Mouse (Mus musculus): ENCODE measurements around the gene Nutf2. TPM values are rescaled to one million over a fixed set of nuclear protein-coding genes. Genes with fewer than 3 reads are reported as not detected.

The Nutf2 gene
- polyA plus RNA-seq, 1 experiment from 2014 or later: 221 TPM

DNA sequence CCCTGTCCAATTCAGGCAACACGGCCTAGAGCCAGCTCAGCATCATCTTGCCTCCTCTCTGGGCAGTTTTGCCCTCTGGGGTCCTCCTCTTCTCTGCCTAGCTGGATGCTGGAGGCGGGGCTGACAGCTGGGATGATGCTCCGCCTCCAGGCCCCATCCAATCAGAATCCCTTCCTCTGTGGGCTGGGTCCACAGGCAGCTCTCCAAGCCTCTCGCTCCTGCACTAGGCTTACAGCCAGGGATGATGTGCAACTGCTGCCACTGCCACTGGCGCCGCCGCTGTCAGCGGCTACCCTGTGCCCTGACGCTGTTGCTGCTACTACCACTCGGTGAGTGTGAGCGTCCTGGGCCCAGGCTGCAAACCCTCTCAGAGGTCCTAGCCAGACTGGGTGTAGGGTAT lies 33.0 kb downstream of the Nutf2 start, which contains the start of gene Nrn1l:
Gene Nrn1l, plus strand, starts transcription at position 229 of the 400 bp plus-strand sequence.
- no peaks in the 10 kb centered on the region for H3K27me3 ChIP-seq (ENCODE audit: control insufficient read depth, insufficient read depth, low read length)
- H3K27ac ChIP-seq (replicated peaks; ENCODE audit: low read depth, low read length): no peak within 1 kb of the TSS
- H3K9ac ChIP-seq (replicated peaks; ENCODE audit: low read length): peak within 1 kb of the TSS; percentile 17; the same call in 1 of the 2 replicates
- ATAC-seq (ENCODE audit: low FRiP score, low TSS enrichment) (peak; percentile 86), DNase-seq (peak; percentile 81)
- 0 out of 2 replicates have a peak, but pooled peaks cover 7% of the 10 kb centered on the region for H3K4me1 ChIP-seq (ENCODE audit: control insufficient read depth, insufficient read depth, low read length)
- WGBS: 4% methylated on average over 11 of the region's 11 CpGs
- peaks cover 59% of the 10 kb centered on the region for H3K36me3 ChIP-seq (ENCODE audit: control insufficient read depth, insufficient read depth, low read length)
- no peaks in the 10 kb centered on the region for H3K9me3 ChIP-seq (ENCODE audit: control insufficient read depth, low read length)
- H3K4me2 ChIP-seq (ENCODE audit: low read length): peak within 1 kb of the TSS; percentile 32
- H3K4me3 ChIP-seq (replicated peaks; ENCODE audit: low read depth, low read length): no peak within 1 kb of the TSS

DNA sequence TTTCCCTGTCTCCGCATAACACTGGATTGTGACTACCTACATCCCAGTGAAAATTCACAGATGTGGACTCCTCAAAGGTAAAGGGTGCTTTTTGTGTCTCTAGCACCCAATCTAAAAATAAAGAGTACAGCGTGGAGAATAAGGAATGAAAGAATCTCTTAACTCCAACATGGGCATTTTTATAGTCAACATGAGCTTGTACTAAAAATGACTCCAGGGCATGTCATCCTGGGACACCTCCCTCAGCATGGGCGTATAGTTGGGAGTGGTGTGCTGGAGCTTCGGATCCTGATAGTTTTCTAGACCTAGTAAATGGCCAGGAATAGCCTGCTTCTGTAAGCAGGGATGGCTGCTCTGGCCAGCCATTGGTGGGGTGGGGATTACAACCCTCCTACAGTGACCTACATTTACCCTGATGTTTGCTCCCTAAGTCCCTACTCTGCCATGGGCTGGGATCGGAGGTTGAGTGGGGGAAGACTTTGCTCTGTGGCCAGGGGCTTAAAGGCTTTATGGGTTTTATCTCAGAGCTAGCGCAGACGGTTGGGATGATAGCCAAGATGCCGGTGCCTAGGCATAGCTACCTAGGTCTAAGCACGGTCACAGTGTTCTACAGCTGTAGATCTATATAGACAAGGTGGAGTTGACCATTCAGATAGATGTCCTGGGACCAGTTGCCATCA lies 37.6 kb downstream of the Nutf2 start:
- no peak for DNase-seq

DNA sequence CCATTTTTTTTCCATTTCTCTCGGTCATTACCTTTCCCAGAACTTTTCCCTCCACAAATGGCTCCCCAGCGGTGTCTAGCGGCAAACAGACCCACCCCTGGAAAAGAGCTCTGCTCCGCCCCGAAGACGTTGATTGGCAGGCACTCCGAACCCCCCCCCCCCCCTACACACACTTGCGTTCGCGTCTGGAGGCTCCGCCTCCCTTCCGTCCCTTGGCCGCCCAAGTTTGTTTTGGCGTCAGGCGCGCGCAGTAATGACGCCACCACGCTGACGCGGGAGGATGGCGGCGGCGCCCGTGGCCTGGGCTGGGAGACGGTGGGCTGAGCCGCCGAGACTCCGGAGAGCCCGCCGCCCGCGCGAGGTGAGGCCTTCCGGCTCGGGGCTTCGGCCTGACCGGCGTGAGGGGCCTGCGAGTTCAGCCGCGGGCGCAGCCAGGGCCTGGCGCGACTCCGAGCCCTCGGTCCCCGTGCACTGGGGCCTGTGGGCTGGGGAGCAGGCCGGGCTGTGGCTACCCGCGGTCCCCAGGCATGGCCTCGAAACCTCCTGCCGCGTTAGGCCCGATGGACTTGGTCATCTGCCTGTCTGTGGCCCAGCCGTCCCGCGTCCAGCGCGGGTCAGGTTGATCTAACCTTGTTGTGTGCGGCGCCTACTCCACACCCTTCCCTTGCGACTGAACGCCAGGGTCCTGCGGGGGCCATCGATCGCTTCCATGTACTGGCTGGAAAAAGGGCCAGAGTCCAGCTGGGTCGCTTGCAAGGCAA lies 40.0 kb downstream of the Nutf2 start, which contains the start of gene Pskh1:
Gene Pskh1, plus strand, starts transcription at position 262 of the 761 bp plus-strand sequence.
- H3K9ac ChIP-seq (replicated peaks; ENCODE audit: low read length): peak within 1 kb of the TSS; percentile 98
- H3K4me1 ChIP-seq (ENCODE audit: control insufficient read depth, insufficient read depth, low read length): peaks cover 6% of the 10 kb centered on the region
- H3K36me3 ChIP-seq (ENCODE audit: control insufficient read depth, insufficient read depth, low read length): 0 out of 2 replicates have a peak, but pooled peaks cover under 1% of the 10 kb centered on the region
- DNase-seq (peak; percentile 97), ATAC-seq (ENCODE audit: low FRiP score, low TSS enrichment) (peak; percentile 94)
- H3K27ac ChIP-seq (replicated peaks; ENCODE audit: low read depth, low read length): peak within 1 kb of the TSS; percentile 91
- H3K9me3 ChIP-seq (ENCODE audit: control insufficient read depth, low read length): no peaks in the 10 kb centered on the region
- WGBS: under 1% methylated on average over 68 of the region's 68 CpGs
- peak within 1 kb of the TSS; percentile 89 for H3K4me2 ChIP-seq (ENCODE audit: low read length)
- H3K4me3 ChIP-seq (replicated peaks; ENCODE audit: low read depth, low read length): peak within 1 kb of the TSS; percentile 89
- H3K27me3 ChIP-seq (ENCODE audit: control insufficient read depth, insufficient read depth, low read length): no peaks in the 10 kb centered on the region

More for the DNA sequence above, 37.6 kb downstream of the Nutf2 start:
- no peaks in the 10 kb centered on the region for H3K9me3 ChIP-seq (ENCODE audit: control insufficient read depth, low read length)
- WGBS: 81% methylated on average over 9 of the region's 9 CpGs
- H3K4me1 ChIP-seq (ENCODE audit: control insufficient read depth, insufficient read depth, low read length): peaks cover 13% of the 10 kb centered on the region
- no peak overlapping the region for H3K9ac ChIP-seq (replicated peaks; ENCODE audit: low read length)
- H3K36me3 ChIP-seq (ENCODE audit: control insufficient read depth, insufficient read depth, low read length): peaks cover 13% of the 10 kb centered on the region
- no peak overlapping the region for H3K27ac ChIP-seq (replicated peaks; ENCODE audit: low read depth, low read length)
- ATAC-seq (ENCODE audit: low FRiP score, low TSS enrichment): no peak
- no peak overlapping the region for H3K4me3 ChIP-seq (replicated peaks; ENCODE audit: low read depth, low read length)
- H3K27me3 ChIP-seq (ENCODE audit: control insufficient read depth, insufficient read depth, low read length): no peaks in the 10 kb centered on the region
- no peak overlapping the region for H3K4me2 ChIP-seq (ENCODE audit: low read length)

DNA sequence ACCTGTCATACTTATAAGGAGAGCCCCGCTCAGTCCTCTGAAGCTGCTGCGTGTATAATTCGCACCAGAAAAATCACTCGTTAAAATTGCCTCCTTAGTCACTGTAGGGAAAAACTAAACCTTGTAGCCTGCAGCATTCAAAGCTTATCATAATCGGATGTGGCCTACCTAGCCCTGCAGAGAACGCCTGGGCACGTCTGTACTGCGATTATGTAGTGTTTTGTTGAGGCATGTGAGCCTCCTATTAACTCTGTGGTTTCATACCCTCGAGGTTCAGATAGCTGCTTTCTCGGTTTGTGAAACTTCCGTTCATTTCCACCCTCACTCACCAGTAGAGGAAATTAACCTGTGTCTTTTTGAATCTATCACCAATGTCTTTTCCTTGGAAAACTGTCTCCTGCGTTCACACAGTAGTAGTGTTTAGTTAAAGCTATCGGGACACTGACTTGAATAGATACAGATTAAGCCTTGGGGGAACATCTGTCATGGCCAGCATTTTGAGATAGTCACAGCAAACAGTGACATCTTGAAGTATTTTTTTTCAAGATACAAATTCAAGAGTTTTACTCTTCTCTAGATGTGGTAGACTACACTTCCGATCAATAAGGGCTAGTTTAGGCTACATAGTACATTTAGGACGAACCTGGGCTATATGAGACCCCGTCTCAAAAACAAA lies 40.7 kb downstream of the Nutf2 start:
- H3K27ac ChIP-seq (replicated peaks; ENCODE audit: low read depth, low read length): peak overlapping the region; percentile 91
- peak overlapping the region; percentile 89 for H3K4me2 ChIP-seq (ENCODE audit: low read length)
- H3K9ac ChIP-seq (replicated peaks; ENCODE audit: low read length): peak overlapping the region; percentile 98
- no peak for ATAC-seq (ENCODE audit: low FRiP score, low TSS enrichment)
- no peaks in the 10 kb centered on the region for H3K36me3 ChIP-seq (ENCODE audit: control insufficient read depth, insufficient read depth, low read length)
- H3K9me3 ChIP-seq (ENCODE audit: control insufficient read depth, low read length): no peaks in the 10 kb centered on the region
- peak overlapping the region; percentile 89 for H3K4me3 ChIP-seq (replicated peaks; ENCODE audit: low read depth, low read length)
- no peaks in the 10 kb centered on the region for H3K27me3 ChIP-seq (ENCODE audit: control insufficient read depth, insufficient read depth, low read length)
- WGBS: 39% methylated on average over 16 of the region's 16 CpGs
- peaks cover 6% of the 10 kb centered on the region for H3K4me1 ChIP-seq (ENCODE audit: control insufficient read depth, insufficient read depth, low read length)
- DNase-seq: no peak

DNA sequence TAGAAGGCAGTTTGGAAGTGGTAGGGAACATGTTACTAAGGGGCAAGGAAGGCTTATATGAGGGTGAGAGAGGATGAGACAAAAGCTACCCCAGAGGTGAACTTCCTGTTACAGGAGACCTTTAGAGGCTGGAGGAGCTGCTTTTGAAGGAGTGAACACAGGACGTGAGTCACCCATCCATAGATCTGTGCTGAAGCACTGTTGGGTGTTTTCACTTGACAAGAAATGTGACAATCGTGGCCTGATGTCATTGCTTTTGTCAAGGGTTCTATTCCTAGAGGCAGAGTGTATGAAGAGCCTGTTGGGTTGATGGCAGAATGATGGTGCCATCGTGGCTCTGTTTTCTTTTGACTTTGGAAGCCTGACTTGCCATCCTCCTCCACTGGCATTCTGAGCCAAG lies 59.0 kb downstream of the Nutf2 start:
- no peak overlapping the region for H3K4me2 ChIP-seq (ENCODE audit: low read length)
- peaks cover 21% of the 10 kb centered on the region; the same call in 1 of the 2 replicates for H3K36me3 ChIP-seq (ENCODE audit: control insufficient read depth, insufficient read depth, low read length)
- ATAC-seq (ENCODE audit: low FRiP score, low TSS enrichment): no peak
- no peaks in the 10 kb centered on the region for H3K27me3 ChIP-seq (ENCODE audit: control insufficient read depth, insufficient read depth, low read length)
- H3K9ac ChIP-seq (replicated peaks; ENCODE audit: low read length): no peak overlapping the region
- H3K9me3 ChIP-seq (ENCODE audit: control insufficient read depth, low read length): no peaks in the 10 kb centered on the region
- H3K4me1 ChIP-seq (ENCODE audit: control insufficient read depth, insufficient read depth, low read length): no peaks in the 10 kb centered on the region
- WGBS: 93% methylated on average over 3 of the region's 3 CpGs
- DNase-seq: no peak
- H3K4me3 ChIP-seq (replicated peaks; ENCODE audit: low read depth, low read length): no peak overlapping the region
- no peak overlapping the region for H3K27ac ChIP-seq (replicated peaks; ENCODE audit: low read depth, low read length)

DNA sequence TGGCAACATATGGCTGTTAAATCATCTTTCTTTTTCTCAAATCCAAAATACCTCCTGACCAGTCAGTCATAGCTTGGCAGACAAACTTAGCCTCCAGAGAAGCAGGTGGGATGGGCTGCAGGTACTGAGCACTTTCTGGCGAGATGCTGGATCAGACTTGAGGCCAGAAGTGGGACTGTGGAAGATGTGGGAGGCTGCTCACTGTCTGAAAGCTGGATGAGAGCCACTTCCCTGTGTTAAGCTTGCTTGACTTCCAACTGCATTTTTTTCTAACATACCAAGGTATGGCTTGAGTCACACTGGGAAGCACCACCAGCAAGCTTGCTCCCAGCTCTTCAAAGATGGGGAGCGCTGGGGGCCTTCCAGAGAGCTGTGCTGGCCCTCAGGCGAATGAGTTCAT lies 64.7 kb downstream of the Nutf2 start:
- DNase-seq (no peak), ATAC-seq (ENCODE audit: low FRiP score, low TSS enrichment) (no peak)
- no peaks in the 10 kb centered on the region for H3K9me3 ChIP-seq (ENCODE audit: control insufficient read depth, low read length)
- H3K4me2 ChIP-seq (ENCODE audit: low read length): no peak overlapping the region
- H3K9ac ChIP-seq (replicated peaks; ENCODE audit: low read length): no peak overlapping the region
- 79% methylated on average over 3 of the region's 3 CpGs for WGBS
- H3K27ac ChIP-seq (replicated peaks; ENCODE audit: low read depth, low read length): no peak overlapping the region
- no peaks in the 10 kb centered on the region for H3K27me3 ChIP-seq (ENCODE audit: control insufficient read depth, insufficient read depth, low read length)
- H3K36me3 ChIP-seq (ENCODE audit: control insufficient read depth, insufficient read depth, low read length): peaks cover 6% of the 10 kb centered on the region
- no peaks in the 10 kb centered on the region for H3K4me1 ChIP-seq (ENCODE audit: control insufficient read depth, insufficient read depth, low read length)
- H3K4me3 ChIP-seq (replicated peaks; ENCODE audit: low read depth, low read length): no peak overlapping the region

Other genes with a start within 250 kb of the Nutf2 start
- 75.7 and 96.9 TPM in 2 replicates for gene Ctcf, start 224.0 kb upstream of the Nutf2 start, polyA plus RNA-seq (2014; fragmentation: Nextera tagmentation; extraction: Ambion mirVana)
- gene Agrp, start 223.2 kb upstream of the Nutf2 start, polyA plus RNA-seq (2014; fragmentation: Nextera tagmentation; extraction: Ambion mirVana): 0.82 and 1.1 TPM in 2 replicates
- 17.8 and 18.0 TPM in 2 replicates for gene Carmil2, start 174.3 kb upstream of the Nutf2 start, polyA plus RNA-seq (2014; fragmentation: Nextera tagmentation; extraction: Ambion mirVana)
- gene Acd, start 159.5 kb upstream of the Nutf2 start, polyA plus RNA-seq (2014; fragmentation: Nextera tagmentation; extraction: Ambion mirVana): 86.3 and 106 TPM in 2 replicates
- 51.2 and 53.4 TPM in 2 replicates for gene Pard6a, start 159.4 kb upstream of the Nutf2 start, polyA plus RNA-seq (2014; fragmentation: Nextera tagmentation; extraction: Ambion mirVana)
- gene 4933405L10Rik, start 152.9 kb upstream of the Nutf2 start, polyA plus RNA-seq (2014; fragmentation: Nextera tagmentation; extraction: Ambion mirVana): 0.41 TPM in 1 of 2 replicates, not detected in the other
- gene Enkd1, start 152.4 kb upstream of the Nutf2 start, polyA plus RNA-seq (2014; fragmentation: Nextera tagmentation; extraction: Ambion mirVana): 13.8 and 13.9 TPM in 2 replicates
- 75.4 and 77.8 TPM in 2 replicates for gene Gfod2, start 101.9 kb upstream of the Nutf2 start, polyA plus RNA-seq (2014; fragmentation: Nextera tagmentation; extraction: Ambion mirVana)
- 12.3 and 12.5 TPM in 2 replicates for gene Ranbp10, start 33.2 kb upstream of the Nutf2 start, polyA plus RNA-seq (2014; fragmentation: Nextera tagmentation; extraction: Ambion mirVana)
- gene Tsnaxip1, start 32.8 kb upstream of the Nutf2 start, polyA plus RNA-seq (2014; fragmentation: Nextera tagmentation; extraction: Ambion mirVana): 0.24 and 0.32 TPM in 2 replicates
- 46.7 and 55.7 TPM in 2 replicates for gene Cenpt, start 7.3 kb upstream of the Nutf2 start, polyA plus RNA-seq (2014; fragmentation: Nextera tagmentation; extraction: Ambion mirVana)
- 49.8 and 51.5 TPM in 2 replicates for gene Thap11, start 5.4 kb upstream of the Nutf2 start, polyA plus RNA-seq (2014; fragmentation: Nextera tagmentation; extraction: Ambion mirVana)
- gene Edc4, start 20.3 kb downstream of the Nutf2 start, polyA plus RNA-seq (2014; fragmentation: Nextera tagmentation; extraction: Ambion mirVana): 47.8 and 49.2 TPM in 2 replicates
- 0.78 TPM in 1 of 2 replicates, not detected in the other for gene Nrn1l, start 33.0 kb downstream of the Nutf2 start, polyA plus RNA-seq (2014; fragmentation: Nextera tagmentation; extraction: Ambion mirVana)
- gene Pskh1, start 39.9 kb downstream of the Nutf2 start, polyA plus RNA-seq (2014; fragmentation: Nextera tagmentation; extraction: Ambion mirVana): 7.9 and 10.7 TPM in 2 replicates
- gene Ctrl, start 73.3 kb downstream of the Nutf2 start, polyA plus RNA-seq (2014; fragmentation: Nextera tagmentation; extraction: Ambion mirVana): 2.0 and 4.4 TPM in 2 replicates
- gene Psmb10, start 77.9 kb downstream of the Nutf2 start, polyA plus RNA-seq (2014; fragmentation: Nextera tagmentation; extraction: Ambion mirVana): 50.7 and 67.8 TPM in 2 replicates
- gene Lcat, start 82.8 kb downstream of the Nutf2 start, polyA plus RNA-seq (2014; fragmentation: Nextera tagmentation; extraction: Ambion mirVana): 1.0 and 1.5 TPM in 2 replicates
- gene Slc12a4, start 105.5 kb downstream of the Nutf2 start, polyA plus RNA-seq (2014; fragmentation: Nextera tagmentation; extraction: Ambion mirVana): 3.7 and 5.2 TPM in 2 replicates
- gene Dpep3, start 118.8 kb downstream of the Nutf2 start, polyA plus RNA-seq (2014; fragmentation: Nextera tagmentation; extraction: Ambion mirVana): not detected in 2 replicates
- gene Dus2, start 130.8 kb downstream of the Nutf2 start, polyA plus RNA-seq (2014; fragmentation: Nextera tagmentation; extraction: Ambion mirVana): 23.1 and 23.2 TPM in 2 replicates
- gene Dpep2nb, start 145.4 kb downstream of the Nutf2 start, polyA plus RNA-seq (2014; fragmentation: Nextera tagmentation; extraction: Ambion mirVana): not detected in 2 replicates
- gene Ddx28, start 151.3 kb downstream of the Nutf2 start, polyA plus RNA-seq (2014; fragmentation: Nextera tagmentation; extraction: Ambion mirVana): 17.7 and 21.1 TPM in 2 replicates
- 3.1 and 3.4 TPM in 2 replicates for gene Nfatc3, start 198.3 kb downstream of the Nutf2 start, polyA plus RNA-seq (2014; fragmentation: Nextera tagmentation; extraction: Ambion mirVana)